Mouse (Mus musculus) thymus, adult 2 months (tissue): ENCODE measurements around the gene Pfas. TPM values are rescaled to one million over a fixed set of nuclear protein-coding genes. Genes with fewer than 3 reads are reported as not detected.

ENCODE experiments used
- DNase-seq: peaks from one replicate; pipeline ENCODE4 v3.0.0; 2021
- H3K27ac ChIP-seq: fragments of 200-500 bp; 2 replicates; pipeline ENCODE4 v1.5.1; 2012; ENCODE audit warnings: low read length, control low read depth; ENCODE audit not compliant: control insufficient read depth, insufficient read depth
- H3K27me3 ChIP-seq: fragments of 200-500 bp; 2 replicates; pipeline ENCODE4 v1.6.1; 2012; ENCODE audit warnings: mild to moderate bottlenecking, low read length, moderate library complexity, mixed read lengths; ENCODE audit not compliant: control insufficient read depth, insufficient read depth
- H3K36me3 ChIP-seq: fragments of 200-500 bp; 2 replicates; pipeline ENCODE4 v1.6.1; 2012; ENCODE audit warnings: mild to moderate bottlenecking, low read length, moderate library complexity; ENCODE audit not compliant: control insufficient read depth, insufficient read depth
- H3K4me1 ChIP-seq: fragments of 200-500 bp; replicated peaks from 2 replicates; pipeline ENCODE4 v1.6.1; 2012; ENCODE audit warnings: low read length; ENCODE audit not compliant: control insufficient read depth, insufficient read depth
- H3K4me3 ChIP-seq: fragments of 200-500 bp; 2 replicates; pipeline ENCODE4 v1.5.1; 2012; ENCODE audit warnings: mild to moderate bottlenecking, low read length, control low read depth, moderate library complexity; ENCODE audit not compliant: control insufficient read depth, insufficient read depth
- CTCF ChIP-seq: fragments of 200-500 bp; IDR thresholded peaks from 2 replicates; pipeline ENCODE4 v1.5.1; 2012; ENCODE audit warnings: mild to moderate bottlenecking, control low read depth, low read length, moderate library complexity, borderline replicate concordance; ENCODE audit not compliant: control insufficient read depth, poor library complexity, insufficient read depth; ENCODE audit errors: extremely low read depth
- POLR2A ChIP-seq: fragments of 200-500 bp; IDR thresholded peaks from 2 replicates; pipeline ENCODE4 v1.6.1; 2012; ENCODE audit warnings: mild to moderate bottlenecking, low read length, control low read depth, moderate library complexity; ENCODE audit not compliant: control insufficient read depth, poor library complexity, insufficient read depth; ENCODE audit errors: extremely low read depth
- WGBS: fragments of 180-500 bp; shearing (Covaris S2); methylation state at CpG from one replicate; pipeline ENCODE4 v1.1.7; 2018; 5-methylcytosine and 5-hydroxymethylcytosine counted together
- polyA plus RNA-seq: library from polyadenylated mRNA; depleted of rRNA; stranded (reverse); fragments of >200 nt; gene quantifications from 2 replicates; pipeline ENCODE4 v1.2.3, GENCODE M21; 2012

Pfas gene
- polyA plus RNA-seq, 1 experiment: 28.5 TPM

DNA sequence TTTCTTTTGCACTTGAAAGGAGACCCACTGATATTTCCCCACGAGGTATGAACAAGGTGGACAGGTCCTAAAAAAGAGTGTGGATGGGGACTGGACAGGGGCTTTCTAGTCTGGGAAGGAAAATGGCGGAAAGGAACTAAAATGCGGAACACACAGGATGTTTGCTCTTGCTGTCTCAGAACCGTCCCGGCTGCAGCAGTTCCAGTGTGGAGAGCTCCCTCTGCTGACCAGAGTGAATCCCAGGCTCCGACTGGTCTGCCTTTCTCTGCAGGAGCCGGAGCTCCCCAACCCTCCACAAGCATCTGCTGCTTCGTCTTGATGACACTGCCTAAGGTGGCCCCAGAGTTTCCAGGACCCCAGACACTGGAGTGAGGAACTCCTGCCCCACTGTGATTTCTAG lies 27.6 kb upstream of the Pfas start:
- no peaks in the 10 kb centered on the region for H3K27me3 ChIP-seq
- DNase-seq: peak; percentile 83
- TF ChIP-seq POLR2A (no peak), CTCF (peak; percentile 76; the same call in 1 of the 2 replicates)
- 14% methylated on average over 8 of the region's 8 CpGs for WGBS
- peaks cover 4% of the 10 kb centered on the region for H3K36me3 ChIP-seq
- peak overlapping the region; percentile 4; the same call in 1 of the 2 replicates for H3K4me3 ChIP-seq
- H3K4me1 ChIP-seq: peaks cover 19% of the 10 kb centered on the region
- no peak overlapping the region for H3K27ac ChIP-seq

DNA sequence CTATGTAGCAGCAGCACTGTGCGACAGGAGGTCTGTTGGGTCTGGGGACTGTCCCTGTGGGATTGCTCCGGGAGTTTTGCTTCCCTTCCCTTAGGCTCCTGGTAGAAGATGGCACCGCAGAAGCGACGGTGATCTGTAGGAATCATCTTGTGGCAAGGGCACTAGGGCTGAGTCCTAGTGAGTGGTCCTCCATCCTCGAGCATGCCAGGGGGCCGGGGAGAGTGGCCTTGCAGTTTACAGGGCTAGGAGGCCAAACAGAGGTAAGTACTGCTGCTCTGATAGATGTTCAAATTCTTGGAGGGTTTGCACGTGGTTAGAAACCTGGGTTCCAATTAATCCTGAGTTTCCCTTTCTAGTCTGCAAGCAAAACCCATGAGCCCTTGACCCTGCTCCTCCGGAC lies 27.2 kb upstream of the Pfas start:
- no peak overlapping the region for H3K27ac ChIP-seq
- H3K36me3 ChIP-seq: peaks cover 5% of the 10 kb centered on the region
- no peak for DNase-seq
- no peak for TF ChIP-seq POLR2A
- TF ChIP-seq CTCF: no peak
- H3K4me1 ChIP-seq: peaks cover 16% of the 10 kb centered on the region
- H3K27me3 ChIP-seq: no peaks in the 10 kb centered on the region
- WGBS: 92% methylated on average over 9 of the region's 9 CpGs
- no peak overlapping the region for H3K4me3 ChIP-seq

DNA sequence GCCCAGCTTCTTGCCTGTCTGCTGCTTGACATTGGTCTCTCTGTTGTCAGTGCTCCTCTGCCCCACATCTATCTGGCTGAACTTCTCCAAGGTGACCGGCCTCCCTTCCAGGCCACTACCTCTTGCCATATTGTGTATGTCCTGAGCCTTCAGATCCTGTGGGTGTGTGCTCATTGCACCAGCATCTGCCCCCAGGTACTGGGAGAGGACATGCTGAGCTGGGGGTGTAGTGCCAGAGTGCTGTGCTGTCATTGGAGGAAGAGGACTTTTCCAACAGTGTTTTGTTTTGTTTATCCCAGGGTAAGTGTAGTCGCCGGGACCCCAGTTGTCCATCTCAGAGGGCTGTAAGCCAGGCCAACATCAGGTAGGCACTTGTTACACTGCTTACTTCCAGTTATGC lies 26.3 kb upstream of the Pfas start:
- 97% methylated on average over 3 of the region's 3 CpGs for WGBS
- Histone ChIP-seq H3K4me1 (peaks cover 15% of the 10 kb centered on the region), H3K36me3 (peaks cover 7% of the 10 kb centered on the region), H3K27ac (no peak overlapping the region), H3K4me3 (no peak overlapping the region), H3K27me3 (no peaks in the 10 kb centered on the region)
- no peak for TF ChIP-seq CTCF
- no peak for TF ChIP-seq POLR2A
- DNase-seq: no peak

DNA sequence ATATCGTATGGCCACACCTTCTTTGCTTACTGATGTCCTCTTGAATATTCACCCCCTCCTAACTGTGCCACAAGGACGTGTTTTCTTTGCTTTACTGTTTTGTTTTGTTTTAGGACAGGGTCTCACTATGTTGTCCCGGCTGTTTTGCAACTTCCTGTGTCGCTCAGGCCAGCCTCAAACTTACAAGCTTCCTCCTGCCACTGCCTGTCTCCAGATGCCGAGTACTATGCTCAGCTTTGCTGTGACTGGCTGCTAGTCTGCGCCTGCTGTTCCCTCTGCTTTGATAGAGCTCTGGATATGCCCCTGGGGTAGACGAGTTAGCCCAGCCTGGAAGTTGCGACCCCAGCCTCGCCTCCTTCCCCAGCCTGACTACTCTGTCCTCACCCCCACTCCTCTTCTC lies 25.3 kb upstream of the Pfas start:
- no peak overlapping the region for H3K27ac ChIP-seq
- 91% methylated on average over 9 of the region's 9 CpGs for WGBS
- no peak overlapping the region for H3K4me3 ChIP-seq
- no peak for DNase-seq
- H3K36me3 ChIP-seq: peaks cover 12% of the 10 kb centered on the region
- peaks cover 13% of the 10 kb centered on the region for H3K4me1 ChIP-seq
- TF ChIP-seq POLR2A (no peak), CTCF (no peak)
- no peaks in the 10 kb centered on the region for H3K27me3 ChIP-seq

GRCm38 (mm10) chr11:69028805-69029204 lies 20.5 kb upstream of the Pfas start:
- Histone ChIP-seq H3K36me3 (peaks cover 49% of the 10 kb centered on the region), H3K4me3 (no peak overlapping the region), H3K27ac (no peak overlapping the region), H3K27me3 (no peaks in the 10 kb centered on the region), H3K4me1 (no peaks in the 10 kb centered on the region)
- TF ChIP-seq POLR2A: no peak
- TF ChIP-seq CTCF: no peak
- no peak for DNase-seq
- WGBS: 84% methylated on average over 2 of the region's 2 CpGs

- DNase-seq: no peak
- no peaks in the 10 kb centered on the region for H3K27me3 ChIP-seq
- no peak overlapping the region for H3K4me3 ChIP-seq
- H3K4me1 ChIP-seq: no peaks in the 10 kb centered on the region
- WGBS: 95% methylated on average over 3 of the region's 3 CpGs
- TF ChIP-seq POLR2A (no peak), CTCF (no peak)
- H3K27ac ChIP-seq: no peak overlapping the region
- peaks cover 66% of the 10 kb centered on the region for H3K36me3 ChIP-seq
Measured at GRCm38 (mm10) chr11:69026562-69026961, 18.3 kb upstream of the Pfas start.

DNA sequence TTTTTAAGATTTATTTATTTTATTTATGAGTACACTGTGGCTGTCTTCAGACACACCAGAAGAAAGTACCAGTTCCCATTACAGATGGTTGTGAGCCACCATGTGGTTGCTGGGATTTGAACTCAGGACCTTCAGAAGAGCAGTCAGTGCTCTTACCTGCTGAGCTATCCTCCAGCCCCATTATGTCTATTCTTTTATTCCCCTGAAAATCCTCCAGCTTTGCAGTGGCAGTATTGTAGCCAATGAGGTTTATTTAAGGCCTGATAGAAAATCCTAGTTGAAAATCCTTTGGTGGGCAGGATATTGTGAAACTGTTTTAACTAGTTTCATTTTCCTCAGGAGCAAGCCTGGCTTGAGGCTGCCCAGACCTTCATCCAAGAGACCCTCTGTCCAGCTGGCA lies 12.4 kb upstream of the Pfas start:
- TF ChIP-seq POLR2A (no peak), CTCF (no peak)
- H3K4me3 ChIP-seq: no peak overlapping the region
- DNase-seq: no peak
- peaks cover 3% of the 10 kb centered on the region; the same call in 1 of the 2 replicates for H3K4me1 ChIP-seq
- peaks cover 33% of the 10 kb centered on the region for H3K36me3 ChIP-seq
- H3K27ac ChIP-seq: no peak overlapping the region
- no peaks in the 10 kb centered on the region for H3K27me3 ChIP-seq
